Mouse (Mus musculus) MEL (cell line): ENCODE results near the gene Flot2. TPM values are rescaled to one million over a fixed set of nuclear protein-coding genes. Genes with fewer than 3 reads are reported as not detected.
A peak's percentile ranks its signal among the peaks of the same experiment; 100 is the strongest.

Experiments
- DNase-seq: peaks from one replicate; pipeline ENCODE4 v3.0.0; 2011; ENCODE audit warnings: low read depth, low spot score
- H3K27ac ChIP-seq: 2 replicates; pipeline ENCODE4 v1.5.1; 2012; ENCODE audit warnings: low read depth, mild to moderate bottlenecking, control low read depth, low read length, moderate library complexity; ENCODE audit not compliant: control insufficient read depth
- H3K27me3 ChIP-seq, 2 experiments: fragments of 150-350 bp in 1 of 2; sonication (generic) in 1 of 2; 2 replicates each; pipeline ENCODE4 v1.6.1; 2012; ENCODE audit warnings: low read length in 2 of 2, mild to moderate bottlenecking in 2 of 2, improper control_type of control experiment in 1 of 2, moderate library complexity in 1 of 2; ENCODE audit not compliant: insufficient read depth in 2 of 2, control insufficient read depth in 1 of 2
- H3K36me3 ChIP-seq, 2 experiments: 2 replicates each; pipeline ENCODE4 v1.6.1; 2012 to 2014; ENCODE audit warnings: low read length in 2 of 2, improper control_type of control experiment in 1 of 2, inconsistent platforms in 1 of 2, mild to moderate bottlenecking in 1 of 2; ENCODE audit not compliant: insufficient read depth in 2 of 2, control insufficient read depth in 1 of 2
- H3K4me1 ChIP-seq, 2 experiments: fragments of 150-350 bp in 1 of 2; sonication (generic) in 1 of 2; 2 replicates each; pipeline ENCODE4 v1.6.1; 2012; ENCODE audit warnings: low read length in 2 of 2, improper control_type of control experiment in 1 of 2, mild to moderate bottlenecking in 1 of 2; ENCODE audit not compliant: insufficient read depth in 2 of 2, control insufficient read depth in 1 of 2
- H3K4me3 ChIP-seq, 2 experiments: fragments of 150-350 bp in 1 of 2; sonication (generic) in 1 of 2; 2 replicates each; pipeline ENCODE4 v1.5.1; 2012; ENCODE audit warnings: low read depth in 2 of 2, low read length in 2 of 2, mild to moderate bottlenecking in 2 of 2, moderate library complexity in 2 of 2, control low read depth in 1 of 2, improper control_type of control experiment in 1 of 2; ENCODE audit not compliant: control insufficient read depth in 1 of 2, insufficient read depth in 1 of 2
- H3K79me2 ChIP-seq: 2 replicates; pipeline ENCODE4 v1.6.1; 2012; ENCODE audit warnings: mild to moderate bottlenecking, low read length, moderate library complexity; ENCODE audit not compliant: control insufficient read depth, poor library complexity, insufficient read depth
- H3K9ac ChIP-seq: 2 replicates; pipeline ENCODE4 v1.6.1; 2012; ENCODE audit warnings: low read depth, mild to moderate bottlenecking, control low read depth, low read length, moderate library complexity; ENCODE audit not compliant: control insufficient read depth, poor library complexity, severe bottlenecking
- H3K9me3 ChIP-seq: fragments of 150-350 bp; sonication (generic); replicated peaks from 2 replicates; pipeline ENCODE4 v1.6.1; 2012; ENCODE audit warnings: mild to moderate bottlenecking, low read length, improper control_type of control experiment, moderate library complexity; ENCODE audit not compliant: insufficient read depth
- BHLHE40 ChIP-seq: IDR thresholded peaks from 2 replicates; pipeline ENCODE4 v1.6.1; 2012; ENCODE audit warnings: low read depth, mild to moderate bottlenecking, inconsistent platforms, low read length, improper control_type of control experiment, borderline replicate concordance
- E2F4 ChIP-seq: IDR thresholded peaks from 2 replicates; pipeline ENCODE4 v1.6.1; 2011; ENCODE audit warnings: low read depth, low read length, improper control_type of control experiment, borderline replicate concordance
- EP300 ChIP-seq, 2 experiments: IDR thresholded peaks; 2 replicates each; pipeline ENCODE4 v1.6.1; 2011; ENCODE audit warnings: improper control_type of control experiment in 2 of 2, low read length in 2 of 2, low read depth in 1 of 2, mild to moderate bottlenecking in 1 of 2
- GABPA ChIP-seq: IDR thresholded peaks from 2 replicates; pipeline ENCODE4 v1.6.1; 2012; ENCODE audit warnings: low read depth, mild to moderate bottlenecking, inconsistent platforms, low read length, improper control_type of control experiment, moderate library complexity
- GATA1 ChIP-seq: IDR thresholded peaks from 2 replicates; pipeline ENCODE4 v1.6.1; 2011; ENCODE audit warnings: low read depth, low read length, improper control_type of control experiment
- MAZ ChIP-seq: IDR thresholded peaks from 2 replicates; pipeline ENCODE4 v1.6.1; 2012; ENCODE audit warnings: low read depth, mild to moderate bottlenecking, inconsistent platforms, low read length, improper control_type of control experiment
- MXI1 ChIP-seq: IDR thresholded peaks from 2 replicates; pipeline ENCODE4 v1.6.1; 2011; ENCODE audit warnings: mild to moderate bottlenecking, low read depth, low read length, improper control_type of control experiment
- POLR2A ChIP-seq, 2 experiments: IDR thresholded peaks; 2 replicates each; pipeline ENCODE4 v1.6.1; 2011 to 2012; ENCODE audit warnings: low read length in 2 of 2, mild to moderate bottlenecking in 2 of 2, control low read depth in 1 of 2, improper control_type of control experiment in 1 of 2, low read depth in 1 of 2, moderate library complexity in 1 of 2; ENCODE audit not compliant: control insufficient read depth in 1 of 2, insufficient read depth in 1 of 2, poor library complexity in 1 of 2
- POLR2AphosphoS2 ChIP-seq: IDR thresholded peaks from 2 replicates; pipeline ENCODE4 v1.6.1; 2011; ENCODE audit warnings: low read length, improper control_type of control experiment
- POLR2AphosphoS5 ChIP-seq: IDR thresholded peaks from 2 replicates; pipeline ENCODE4 v1.6.1; 2012; ENCODE audit warnings: low read depth, borderline replicate concordance, mild to moderate bottlenecking, inconsistent platforms, low read length, moderate library complexity, mixed read lengths
- RCOR1 ChIP-seq: IDR thresholded peaks from 2 replicates; pipeline ENCODE4 v1.6.1; 2012; ENCODE audit warnings: low read depth, mild to moderate bottlenecking, inconsistent platforms, low read length, improper control_type of control experiment
- SIN3A ChIP-seq: IDR thresholded peaks from 2 replicates; pipeline ENCODE4 v1.6.1; 2012; ENCODE audit warnings: low read length, improper control_type of control experiment, inconsistent platforms
- TBP ChIP-seq: IDR thresholded peaks from 2 replicates; pipeline ENCODE4 v1.8.0; 2011; ENCODE audit warnings: low read depth, low read length, improper control_type of control experiment
- USF1 ChIP-seq: IDR thresholded peaks from 2 replicates; pipeline ENCODE4 v1.6.1; 2014; ENCODE audit warnings: low read depth, mild to moderate bottlenecking, inconsistent platforms, low read length, improper control_type of control experiment, moderate library complexity
- USF2 ChIP-seq, 2 experiments: IDR thresholded peaks; 2 replicates each; pipeline ENCODE4 v1.6.1; 2011 to 2012; ENCODE audit warnings: improper control_type of control experiment in 2 of 2, low read length in 2 of 2, borderline replicate concordance in 1 of 2, inconsistent platforms in 1 of 2, low read depth in 1 of 2, mild to moderate bottlenecking in 1 of 2; ENCODE audit not compliant: insufficient read depth in 1 of 2
- ZKSCAN1 ChIP-seq: IDR thresholded peaks from 2 replicates; pipeline ENCODE4 v1.6.1; 2012; ENCODE audit warnings: low read depth, mild to moderate bottlenecking, inconsistent platforms, low read length, improper control_type of control experiment, moderate library complexity
- ZMIZ1 ChIP-seq: IDR thresholded peaks from 2 replicates; pipeline ENCODE4 v1.6.1; 2012; ENCODE audit warnings: low read depth, mild to moderate bottlenecking, inconsistent platforms, low read length, improper control_type of control experiment, moderate library complexity
- polyA plus RNA-seq, 2 experiments: library from polyadenylated mRNA; stranded (reverse) in 1 of 2; unstranded in 1 of 2; fragments of >175 nt in 1 of 2; fragments of >200 nt in 1 of 2; gene quantifications; 2 replicates each; pipeline versions ENCODE4 v1.2.1 to v1.2.4; 2012; ENCODE audit warnings: low replicate concordance in 2 of 2, low read depth in 1 of 2; ENCODE audit not compliant: insufficient read length in 2 of 2, insufficient read depth in 1 of 2, missing spikeins in 1 of 2
- total RNA-seq: library from RNA; depleted of rRNA; stranded (reverse); fragments of 300-350 nt; gene quantifications from 2 replicates; pipeline ENCODE4 v1.2.3, GENCODE M21; 2012

Flot2 gene
- total and polyA plus RNA-seq, 3 experiments: 0.08 to 0.15 TPM; not detected in 1

- H3K27me3 ChIP-seq: no peaks in the 10 kb centered on the region
- peaks cover 18 to 54% of the 10 kb centered on the region in 2 experiments for H3K4me1 ChIP-seq
- peak overlapping the region; percentile 56 for H3K9ac ChIP-seq
- H3K9me3 ChIP-seq: no peaks in the 10 kb centered on the region
- DNase-seq: peak; percentile 77
- H3K79me2 ChIP-seq: peaks cover 4% of the 10 kb centered on the region; the same call in 1 of the 2 replicates
- no peak; the same call in 1 of the 2 replicates for TF ChIP-seq MAZ
- 0 out of 4 replicates have a peak, but pooled peaks of 1 of the 2 experiments have one; percentile 13 for TF ChIP-seq EP300 (IDR thresholded peaks at IDR 0.05; ENCODE audit: low read depth in 1 of 2, low read length in 2 of 2)
- peak; percentile 56; the same call in 1 of the 2 replicates for TF ChIP-seq POLR2AphosphoS2
- TF ChIP-seq POLR2A (IDR thresholded peaks at IDR 0.05; ENCODE audit: control insufficient read depth in 1 of 2, insufficient read depth in 1 of 2, low read depth in 1 of 2, low read length in 2 of 2, poor library complexity in 1 of 2): peak in 1 of 2 experiments; percentile 75; a peak in 2 of 4 replicates
- peak; percentile 49; the same call in 1 of the 2 replicates for TF ChIP-seq ZMIZ1
- 0 out of 2 replicates have a peak, but pooled peaks have one; percentile 46 for TF ChIP-seq SIN3A
- TF ChIP-seq TBP: peak; percentile 63; the same call in 1 of the 2 replicates
- 0 out of 2 replicates have a peak, but pooled peaks have one; percentile 21 for TF ChIP-seq MXI1
- TF ChIP-seq POLR2AphosphoS5: no peak
- TF ChIP-seq GABPA: no peak
- peak; percentile 81 for TF ChIP-seq E2F4
- H3K36me3 ChIP-seq: peaks cover 14 to 52% of the 10 kb centered on the region in 2 experiments
- peak overlapping the region; percentile 43 to 45 for H3K4me3 ChIP-seq
- peak overlapping the region; percentile 74 for H3K27ac ChIP-seq
Measured at GRCm38 (mm10) chr11:78072425-78073130, 34.8 kb downstream of the Flot2 start.

- H3K79me2 ChIP-seq: peaks cover 6% of the 10 kb centered on the region
- TF ChIP-seq ZKSCAN1 (no peak), POLR2AphosphoS5 (no peak), RCOR1 (no peak), USF2 (IDR thresholded peaks at IDR 0.05; ENCODE audit: borderline replicate concordance in 1 of 2, insufficient read depth in 1 of 2, low read depth in 1 of 2, low read length in 2 of 2) (no peak), BHLHE40 (no peak), E2F4 (no peak), GATA1 (no peak), USF1 (no peak), GABPA (no peak)
- no peak for DNase-seq
- peak overlapping the region; percentile 34 for H3K27ac ChIP-seq
- H3K4me1 ChIP-seq: peaks cover 18 to 52% of the 10 kb centered on the region in 2 experiments
- no peaks in the 10 kb centered on the region for H3K27me3 ChIP-seq
- H3K4me3 ChIP-seq: peak overlapping the region in 1 of 2 experiments; percentile 45; a peak in 1 of 4 replicates
- H3K36me3 ChIP-seq: peaks cover 15 to 51% of the 10 kb centered on the region in 2 experiments
- no peaks in the 10 kb centered on the region for H3K9me3 ChIP-seq
- H3K9ac ChIP-seq: peak overlapping the region; percentile 37; the same call in 1 of the 2 replicates
Measured at GRCm38 (mm10) chr11:78073577-78074276, 36.0 kb downstream of the Flot2 start.
